Mouse (Mus musculus) frontal cortex, adult (tissue): ENCODE measurements around the gene 2900026A02Rik.
A peak's percentile ranks its signal among the peaks of the same experiment; 100 is the strongest.

Source experiments
- ATAC-seq: cut with Nextera tagmentation; 2 replicates; pipeline ENCODE4 v1.9.2; 2017; ENCODE audit warnings: mild to moderate bottlenecking, moderate library complexity, mixed read lengths; ENCODE audit not compliant: low TSS enrichment

2900026A02Rik gene

DNA sequence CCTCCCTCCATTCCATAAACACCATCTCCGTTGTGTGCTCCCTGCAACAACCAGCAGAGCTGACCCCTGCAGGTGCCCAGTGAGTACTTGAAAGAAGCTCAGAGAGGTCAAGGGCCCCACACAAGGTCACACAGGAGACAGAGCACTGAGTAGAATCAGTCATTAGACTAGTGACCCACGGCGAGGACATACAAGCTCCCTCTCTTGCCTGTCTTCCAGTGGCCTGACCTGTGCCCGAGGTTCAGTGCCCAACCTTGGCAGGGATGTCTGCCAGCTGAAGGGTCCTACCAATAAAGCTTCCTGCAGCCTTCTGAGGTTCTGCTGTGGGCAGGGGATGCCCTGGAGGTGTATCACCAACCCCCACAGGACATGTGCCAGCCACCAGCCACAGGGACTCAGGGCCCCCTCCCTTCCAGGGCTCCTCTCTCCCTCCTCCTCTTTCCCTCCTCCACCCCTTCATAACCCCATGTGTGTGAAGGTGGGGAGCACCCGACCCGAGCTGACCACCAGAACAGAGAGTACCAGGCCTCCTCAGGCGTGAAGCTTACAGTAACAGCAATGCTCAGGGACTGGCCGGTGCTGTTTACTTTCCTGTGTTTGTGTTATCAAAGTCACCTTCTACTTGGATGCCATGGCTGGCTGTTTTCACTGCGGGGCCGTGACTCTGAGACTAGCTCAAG lies 8.7 kb downstream of the 2900026A02Rik start:
- no peak for ATAC-seq

DNA sequence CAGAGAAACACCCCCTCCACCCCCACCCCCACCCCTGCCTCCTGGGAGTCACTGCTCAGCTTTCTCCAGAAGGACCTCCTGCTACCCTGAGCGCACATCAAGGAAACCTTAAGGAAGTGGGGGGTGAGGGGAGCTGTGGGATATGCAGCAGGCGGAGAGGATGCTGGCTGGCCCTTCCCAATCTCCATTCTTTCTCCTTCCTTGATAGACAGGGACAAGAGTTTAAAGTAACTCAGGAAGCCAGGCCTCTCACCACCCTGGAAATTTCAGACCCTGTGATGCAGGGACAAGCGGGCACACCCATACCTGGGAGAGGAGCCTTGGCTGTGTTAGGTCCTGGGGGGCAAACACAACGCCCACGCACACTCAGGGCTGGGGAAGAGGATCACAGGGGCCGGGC lies 10.7 kb downstream of the 2900026A02Rik start:
- ATAC-seq: no peak

DNA sequence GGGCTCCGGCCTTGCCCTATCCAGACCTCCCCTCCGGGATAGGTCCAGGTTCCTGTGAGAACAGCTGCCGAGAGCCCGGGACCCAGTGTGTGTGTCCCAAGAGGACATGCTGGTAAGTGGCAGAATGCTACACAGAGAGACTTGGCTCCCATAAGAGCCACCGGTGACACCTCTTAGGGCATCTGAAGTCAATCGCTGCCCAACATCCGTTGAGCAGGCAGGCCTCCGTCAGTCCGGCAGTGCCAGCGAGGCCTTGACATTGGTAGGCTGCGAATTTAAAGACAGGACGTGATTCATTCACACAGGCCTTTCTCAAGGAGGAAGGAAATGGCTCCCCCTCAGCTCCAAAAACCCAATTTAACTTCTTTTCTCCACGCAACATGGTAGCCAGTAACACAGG lies 11.1 kb downstream of the 2900026A02Rik start:
- ATAC-seq: no peak

DNA sequence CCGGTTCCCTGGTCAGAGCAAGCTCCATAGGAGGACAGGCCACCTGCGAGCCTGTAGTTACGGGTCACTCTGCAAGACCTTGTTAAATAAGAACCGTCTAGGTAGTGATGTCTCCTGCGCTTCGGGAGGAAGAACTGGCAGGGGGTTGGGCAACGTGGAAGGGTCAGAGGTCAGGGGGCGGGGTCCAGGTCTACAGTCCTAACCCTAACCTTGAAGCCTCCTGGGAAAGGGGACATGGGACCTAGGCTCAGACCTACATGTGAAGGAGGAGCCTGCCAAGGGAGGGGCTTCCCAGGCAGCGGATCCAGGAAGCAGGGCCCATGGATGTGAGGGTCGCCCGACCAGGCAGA lies 11.7 kb downstream of the 2900026A02Rik start:
- ATAC-seq: no peak; the same call in 1 of the 2 replicates

DNA sequence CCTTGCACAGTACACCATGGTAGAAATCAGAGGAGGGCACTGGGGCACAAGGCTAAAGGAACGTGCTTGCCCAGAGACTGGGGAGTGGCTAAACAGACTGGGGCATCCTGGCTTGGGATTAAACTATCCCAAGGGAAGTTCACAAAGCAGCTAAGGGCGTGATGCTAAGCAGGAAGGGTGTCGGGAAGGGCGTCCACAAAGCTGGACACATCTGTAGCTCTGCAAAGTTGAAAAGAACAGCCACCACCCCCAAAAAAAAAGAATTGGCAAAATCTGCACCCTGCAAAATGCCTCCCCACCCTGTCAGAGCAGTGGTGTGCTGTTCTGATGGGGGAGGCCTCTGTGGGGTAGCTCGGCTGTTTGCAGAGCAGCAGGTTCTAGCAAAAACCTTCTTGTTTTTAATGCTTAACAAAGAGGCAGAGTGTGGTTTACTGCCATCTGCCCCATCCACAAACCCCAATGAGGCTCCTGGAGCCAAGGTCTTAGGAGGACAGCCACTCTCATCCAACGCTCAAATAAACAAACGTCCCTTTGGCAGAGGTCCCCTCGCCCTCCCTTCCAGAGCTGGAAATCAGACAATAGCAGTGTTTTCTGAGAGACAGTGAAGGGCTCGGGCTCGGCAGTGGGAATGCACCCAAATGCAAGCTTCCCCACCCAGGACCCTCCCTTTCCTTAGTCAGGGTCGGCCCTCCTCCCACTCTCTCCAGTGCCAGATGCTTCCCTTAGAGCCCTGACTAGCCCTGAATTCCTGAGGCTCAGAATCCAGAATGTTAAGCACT lies 12.2 kb downstream of the 2900026A02Rik start:
- ATAC-seq: peak; percentile 44

DNA sequence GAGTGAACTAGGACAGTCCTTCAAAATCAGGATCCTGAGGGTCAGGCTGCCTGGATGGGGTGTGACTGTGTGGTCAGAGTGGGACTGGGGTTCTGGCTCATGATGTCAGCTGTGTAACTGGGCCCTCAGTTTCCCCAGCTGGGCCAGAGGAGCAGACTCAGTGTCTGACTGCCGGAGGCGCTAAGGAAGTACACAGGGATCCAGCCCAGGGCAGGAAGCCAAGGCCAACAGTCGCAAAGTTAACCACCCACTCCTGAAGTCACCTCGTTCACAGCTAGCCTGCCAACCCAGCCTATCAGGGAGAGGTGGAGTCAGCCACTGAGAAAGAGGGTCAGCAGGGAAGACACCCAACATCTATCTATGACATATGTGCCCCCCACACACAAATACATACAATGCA lies 13.0 kb downstream of the 2900026A02Rik start:
- no peak for ATAC-seq

DNA sequence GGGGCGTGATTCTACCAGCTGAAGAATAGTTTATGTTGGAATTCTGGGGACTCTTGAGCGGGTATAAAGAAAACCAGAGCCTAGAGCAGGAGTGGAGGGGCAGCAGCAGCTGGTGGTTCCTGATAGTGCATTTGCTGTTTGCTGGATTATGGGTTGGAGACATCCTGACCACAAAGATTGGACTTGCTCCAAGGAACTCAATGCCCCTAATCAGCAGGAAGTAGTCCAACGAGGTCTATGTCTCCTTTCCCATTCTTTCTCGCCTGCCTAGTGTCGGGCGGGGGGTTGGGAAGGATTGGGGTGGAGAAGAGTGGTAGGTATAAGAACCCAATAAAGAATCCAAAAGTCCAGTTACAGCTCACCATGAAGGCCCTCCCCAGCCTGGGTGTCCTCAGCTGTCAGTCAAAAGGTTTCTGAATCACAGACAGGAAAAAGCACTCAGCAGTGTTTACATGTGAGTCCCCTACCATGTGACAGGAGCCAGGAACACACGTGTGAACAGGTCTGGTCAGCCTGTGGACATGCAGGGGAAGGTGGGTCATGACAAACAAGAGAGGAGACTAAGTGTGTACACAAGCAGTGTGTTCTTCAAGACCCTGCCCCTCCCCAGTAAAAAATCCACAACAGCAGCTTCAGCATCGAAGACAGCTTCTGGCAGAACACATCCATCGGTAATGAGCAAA lies 14.2 kb downstream of the 2900026A02Rik start:
- no peak for ATAC-seq

DNA sequence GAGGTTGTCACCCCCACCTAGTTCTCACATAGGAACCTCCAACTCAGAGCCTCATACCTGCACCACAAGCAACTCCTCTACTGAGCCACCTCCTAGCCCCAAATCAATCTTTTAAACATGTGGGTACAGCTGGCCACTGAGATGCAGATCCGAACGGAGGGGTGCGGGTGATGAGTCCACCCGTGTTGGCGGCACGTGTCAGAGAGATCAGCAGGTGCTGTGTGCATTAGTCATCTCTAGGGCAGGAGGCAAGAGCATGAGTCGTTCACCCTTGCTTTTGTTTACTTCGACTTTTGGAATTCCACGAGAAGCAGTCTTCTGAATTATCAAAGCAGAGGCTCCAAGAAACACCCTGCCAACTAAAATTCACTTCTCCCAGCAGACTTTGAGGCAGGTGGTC lies 16.8 kb downstream of the 2900026A02Rik start:
- no peak for ATAC-seq

DNA sequence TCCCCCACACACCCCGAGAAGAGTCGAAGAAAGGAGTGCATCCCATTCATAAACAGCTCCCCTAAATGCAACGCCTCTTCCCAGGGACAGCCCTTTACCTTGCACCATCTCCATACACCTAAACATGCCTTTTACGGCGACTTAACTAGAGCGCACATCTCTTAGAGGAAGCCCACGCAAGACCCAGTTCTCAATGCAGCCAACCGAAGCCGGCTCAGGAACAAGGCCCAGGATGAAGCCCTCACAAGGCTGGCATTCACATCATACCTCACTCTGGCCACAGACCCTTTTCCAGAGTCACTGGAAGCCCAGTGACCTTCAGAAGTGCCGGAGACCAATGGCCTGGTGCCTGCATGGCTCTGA lies 21.3 kb downstream of the 2900026A02Rik start:
- ATAC-seq: peak; percentile 65; the same call in 1 of the 2 replicates

DNA sequence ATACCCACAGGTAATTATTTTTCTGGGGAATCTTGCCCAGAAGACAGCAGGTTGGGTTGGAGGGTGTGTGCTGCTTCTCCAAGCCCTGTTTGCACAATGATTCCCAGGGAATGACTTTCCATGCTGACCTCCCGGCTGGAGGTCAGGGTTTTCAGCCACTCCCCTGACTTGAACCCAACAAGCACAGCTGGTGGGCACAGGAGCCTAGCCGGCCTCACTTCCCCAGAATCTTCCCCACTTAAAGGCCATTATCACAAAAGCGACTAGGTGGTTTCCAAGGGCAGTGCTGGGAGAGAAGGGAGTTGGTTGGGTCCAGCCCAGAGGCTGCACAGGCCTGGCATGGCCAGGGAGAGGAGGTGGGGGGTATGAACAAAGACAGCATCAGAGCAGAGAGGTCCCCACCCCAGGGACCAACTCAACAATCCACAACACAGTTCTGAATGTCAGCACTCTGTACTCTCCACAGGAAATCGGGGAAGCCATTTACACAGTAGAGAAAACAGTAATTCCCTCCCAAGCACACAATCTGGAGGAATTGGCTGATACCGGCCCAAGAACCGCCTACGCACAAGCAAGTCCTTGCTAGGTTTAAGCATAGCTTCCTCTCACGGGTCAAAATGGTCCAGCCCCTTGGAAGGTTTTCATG lies 21.8 kb downstream of the 2900026A02Rik start:
- peak; percentile 45; the same call in 1 of the 2 replicates for ATAC-seq

DNA sequence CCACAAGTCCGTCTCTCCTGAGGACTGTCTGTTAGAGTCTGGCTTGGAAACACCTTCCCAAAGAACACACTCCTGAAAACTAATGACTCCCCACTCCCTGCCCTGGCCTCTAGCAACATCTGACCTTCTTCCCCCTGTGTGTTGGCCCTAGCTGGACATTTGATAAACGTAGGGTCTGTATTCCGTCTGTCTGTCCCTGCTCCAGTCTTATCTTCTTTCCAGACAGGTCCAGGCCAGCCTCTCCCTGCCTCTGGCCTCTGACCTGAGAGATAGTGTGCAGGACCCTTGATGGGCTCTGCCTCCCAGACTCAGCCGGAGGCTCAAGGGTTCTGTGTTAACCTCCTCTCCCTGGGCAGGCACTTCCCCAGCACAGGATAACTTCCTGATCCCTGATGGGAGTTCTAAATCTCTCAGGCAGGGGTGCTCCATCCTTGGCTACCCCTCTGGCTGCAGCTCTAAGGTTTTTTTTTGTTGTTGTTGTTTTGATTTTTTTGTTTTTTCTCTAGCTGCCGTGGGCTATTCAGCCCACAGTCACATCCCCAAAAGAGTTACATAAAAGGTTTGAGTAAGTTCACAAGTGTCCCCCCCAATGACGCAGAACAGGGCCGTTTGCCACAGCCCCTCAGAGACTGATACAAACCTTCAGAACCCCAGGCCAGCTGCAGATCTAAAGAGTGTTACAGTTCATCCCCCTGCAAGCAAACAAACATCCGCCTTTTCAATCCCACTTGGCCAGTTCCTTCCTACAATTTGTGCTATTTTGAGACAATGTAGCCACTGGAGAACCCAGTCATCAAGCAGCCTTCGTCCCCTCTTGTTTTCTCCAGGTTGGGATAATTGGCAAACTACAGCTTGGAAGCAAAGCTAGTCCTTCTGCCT lies 23.9 kb downstream of the 2900026A02Rik start:
- no peak for ATAC-seq

DNA sequence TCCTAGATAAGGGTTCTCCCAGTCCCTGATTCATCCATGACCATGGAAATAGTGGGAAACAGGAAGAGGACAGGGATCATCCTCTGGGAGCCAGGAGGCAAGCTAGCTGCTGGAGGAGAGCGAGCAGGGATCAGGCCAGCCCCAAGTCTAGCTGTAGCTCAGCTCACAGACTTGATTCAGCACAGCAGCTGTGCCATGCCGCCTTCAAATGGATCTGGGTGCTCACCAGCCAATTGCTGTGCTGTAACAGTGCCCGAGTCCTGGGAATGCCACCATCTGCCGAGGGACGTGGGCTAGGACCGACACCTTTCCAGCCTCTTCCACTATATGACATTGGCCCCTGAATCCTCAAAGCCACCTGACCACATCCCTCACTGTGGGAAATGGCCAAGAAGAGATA lies 25.1 kb downstream of the 2900026A02Rik start:
- ATAC-seq: peak; percentile 61

DNA sequence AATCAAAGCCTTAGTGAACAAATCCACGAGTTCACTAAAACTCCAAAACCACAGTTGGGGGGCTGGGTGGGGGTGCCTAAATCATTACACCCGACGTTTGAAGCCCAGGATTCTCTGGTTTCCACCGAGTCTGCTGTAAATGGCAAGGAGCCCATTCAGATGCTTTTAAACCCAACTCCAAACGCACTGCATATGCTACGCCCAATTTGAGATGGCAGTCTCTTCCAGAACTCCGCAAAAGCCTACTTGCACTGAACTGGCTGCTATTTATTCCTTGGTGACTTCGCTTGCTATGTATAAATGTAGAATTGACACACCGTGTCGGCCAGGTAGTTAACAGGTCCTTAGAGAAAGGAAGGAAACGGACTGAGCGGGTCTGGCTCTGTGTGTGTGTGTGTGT lies 25.6 kb downstream of the 2900026A02Rik start:
- ATAC-seq: peak; percentile 39

DNA sequence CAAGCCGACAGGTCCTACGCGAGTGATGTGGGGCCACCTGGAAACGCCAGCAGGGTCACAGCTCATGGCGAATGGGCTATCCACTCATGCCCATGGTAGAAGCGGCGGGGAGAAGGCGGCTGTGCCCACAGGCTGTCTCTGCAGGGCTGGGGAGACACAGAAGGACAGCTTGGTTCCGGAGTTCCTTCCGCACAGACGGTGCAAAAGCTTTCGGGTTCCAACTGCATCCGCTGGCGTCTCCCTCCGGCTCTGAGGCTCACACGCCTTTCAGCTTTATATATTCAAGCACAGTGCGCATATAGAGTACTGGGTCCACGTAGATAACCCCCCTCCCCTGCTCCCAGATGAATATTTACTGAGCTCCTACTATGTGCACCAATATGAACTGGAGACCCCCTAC lies 27.3 kb downstream of the 2900026A02Rik start:
- ATAC-seq: peak; percentile 64

DNA sequence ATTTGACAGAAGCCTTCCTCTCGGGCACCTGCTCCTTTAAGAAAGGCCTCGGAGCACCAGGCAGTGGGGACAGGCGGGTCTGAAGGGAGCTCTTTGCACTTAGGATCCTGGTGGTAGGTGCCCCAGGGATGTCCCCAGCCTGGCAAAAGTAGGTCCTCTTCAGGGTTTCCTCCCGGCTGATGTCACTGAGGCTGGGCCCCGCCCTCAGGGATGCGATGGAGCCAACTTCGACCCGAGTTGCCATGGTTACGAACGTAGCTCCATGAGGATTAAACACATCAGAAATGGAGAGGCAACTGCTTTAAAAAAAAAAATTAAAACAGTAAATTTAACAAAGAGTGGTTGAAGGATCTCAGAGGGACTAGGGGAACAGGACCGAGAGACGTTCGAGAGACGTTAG lies 29.1 kb downstream of the 2900026A02Rik start:
- ATAC-seq: no peak

DNA sequence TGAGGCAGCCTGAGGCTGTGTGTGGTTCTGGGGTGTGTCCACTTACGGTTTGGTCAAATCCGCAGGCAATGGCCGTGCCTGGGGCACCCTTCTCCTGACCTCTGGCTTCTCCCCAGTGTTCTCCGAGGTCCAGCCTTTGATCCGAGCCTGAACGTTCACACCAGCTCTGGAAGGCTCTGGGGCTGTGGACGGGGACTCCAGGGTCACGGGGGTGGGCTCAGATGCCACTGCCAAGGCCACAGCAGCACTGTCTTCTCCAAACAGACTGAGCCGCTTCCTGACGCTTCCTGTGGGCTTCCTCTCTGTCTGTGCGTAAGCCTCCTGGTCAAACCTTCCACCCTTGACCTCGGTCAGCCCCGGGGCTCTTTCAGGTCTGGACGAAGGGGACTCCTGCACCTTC lies 30.5 kb downstream of the 2900026A02Rik start:
- no peak for ATAC-seq

DNA sequence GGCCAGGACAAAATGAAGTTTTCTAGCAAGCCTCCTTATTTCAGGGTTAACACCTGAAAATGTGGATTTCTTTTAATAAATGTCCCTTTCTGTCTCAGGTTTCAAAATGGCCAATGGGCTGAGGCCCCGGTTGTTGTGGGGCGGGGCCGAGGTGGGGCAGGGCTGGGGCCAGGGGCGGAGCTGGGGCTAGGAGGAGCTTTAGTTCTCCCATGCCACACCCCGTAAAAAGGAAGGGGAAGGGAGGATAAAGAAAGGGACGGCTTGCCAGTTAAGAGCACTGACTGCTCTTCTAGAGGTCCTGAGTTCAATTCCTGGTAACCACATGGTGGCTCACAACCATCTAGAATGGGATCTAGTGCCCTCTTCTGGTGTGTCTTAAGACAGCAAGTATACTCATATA lies 39.6 kb downstream of the 2900026A02Rik start:
- ATAC-seq: no peak

DNA sequence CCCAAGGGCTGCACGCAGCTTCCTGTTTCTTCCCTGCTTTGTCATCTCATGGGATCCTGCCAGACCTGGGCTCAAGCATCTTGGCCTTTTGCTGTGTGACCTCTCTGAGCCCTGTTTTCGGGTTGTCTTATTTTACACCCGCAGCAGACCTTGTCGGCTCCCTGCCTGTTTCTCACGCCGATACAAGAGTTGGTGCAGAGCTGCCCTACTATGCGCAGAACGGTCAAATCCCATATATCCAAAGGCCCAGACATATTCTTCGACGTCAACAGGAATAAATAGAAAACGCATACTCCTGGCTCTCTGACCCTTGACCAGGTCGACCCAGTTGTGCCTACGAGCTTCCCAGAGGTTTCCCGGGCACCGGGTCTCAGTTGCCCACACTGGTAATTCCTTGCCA lies 40.3 kb downstream of the 2900026A02Rik start:
- ATAC-seq: no peak

DNA sequence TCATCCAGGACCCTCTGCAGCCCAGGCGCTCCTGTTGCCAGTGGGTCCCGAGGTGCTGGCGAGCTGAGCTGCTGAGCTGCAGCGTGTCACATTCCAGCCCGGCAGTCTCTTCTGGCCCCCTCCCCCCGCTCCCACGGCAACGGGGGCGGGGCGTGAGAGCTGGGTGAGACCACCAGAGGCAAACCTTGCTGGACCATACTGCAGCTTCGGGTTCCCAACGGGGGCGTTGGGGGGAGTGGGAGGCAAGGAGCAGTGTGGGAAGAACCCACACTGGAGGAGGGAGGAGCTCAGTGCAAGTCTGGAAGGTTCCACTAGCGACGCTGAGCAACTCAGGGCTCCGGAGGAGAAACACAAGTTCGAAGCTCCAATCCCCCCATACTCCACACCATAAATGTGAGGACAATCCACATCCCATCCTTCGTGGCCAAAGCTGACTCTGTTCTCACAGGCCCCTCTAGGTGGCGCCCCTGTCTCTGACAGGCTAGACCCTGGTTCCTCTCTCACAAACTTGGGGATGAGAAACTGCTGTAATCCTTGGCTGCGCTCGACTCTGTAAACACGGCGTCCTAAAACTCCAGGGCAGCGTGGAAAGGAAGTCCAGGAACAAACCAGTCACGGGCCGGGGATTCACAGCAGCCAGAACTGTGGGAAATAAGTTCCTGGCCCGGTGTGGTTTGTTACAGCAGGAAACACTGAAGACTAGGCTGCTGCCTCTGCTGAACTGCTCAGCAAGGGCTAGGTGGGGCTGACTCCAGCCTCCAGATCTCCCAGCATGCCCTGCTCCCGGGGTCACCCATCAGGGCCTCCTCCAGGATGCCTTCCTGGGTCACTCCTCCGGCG lies 41.0 kb downstream of the 2900026A02Rik start:
- peak; percentile 88 for ATAC-seq

DNA sequence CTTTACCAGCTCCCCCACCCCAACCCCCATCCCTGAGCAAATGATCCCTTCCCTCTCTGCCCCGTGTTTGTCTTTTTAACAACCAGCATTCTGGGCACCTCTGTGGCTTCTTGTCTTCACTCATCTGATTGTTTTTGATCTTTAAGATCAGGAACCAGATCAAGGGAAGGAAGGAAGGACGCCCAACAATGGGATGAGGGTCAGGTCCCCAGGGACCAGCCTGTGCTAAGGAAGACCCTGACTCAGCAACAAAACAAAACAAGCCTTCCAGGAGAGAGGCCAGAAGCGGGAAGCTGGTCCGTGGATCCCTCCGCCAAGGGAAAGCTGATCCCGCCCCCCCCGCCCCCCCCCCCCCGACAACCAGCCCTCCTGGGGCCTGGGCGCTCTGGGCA lies 41.6 kb downstream of the 2900026A02Rik start:
- no peak for ATAC-seq

DNA sequence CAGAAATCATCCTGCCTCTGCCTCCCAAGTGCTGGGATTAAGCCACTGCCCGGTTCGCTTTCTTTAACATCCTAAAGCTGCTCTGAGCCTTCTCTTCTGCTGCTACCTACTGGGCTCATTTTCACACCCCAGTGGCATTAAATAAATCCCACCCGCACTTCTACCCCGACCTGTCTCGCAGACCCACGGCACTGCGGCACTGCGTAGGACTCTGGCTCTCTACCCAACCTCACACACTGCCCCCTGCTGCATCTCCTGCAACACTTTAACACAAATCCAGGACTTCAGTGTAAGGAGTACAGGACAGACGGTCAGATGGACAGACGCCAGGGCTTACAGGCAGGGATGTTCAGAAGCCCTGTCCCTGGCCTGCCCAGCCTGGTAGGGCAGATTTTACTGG lies 45.1 kb downstream of the 2900026A02Rik start:
- no peak for ATAC-seq
